Mouse (Mus musculus): ENCODE measurements around the gene Scarf2.

GRCm38 (mm10) chr16:17792728-17793127 lies 4.4 kb upstream of the Scarf2 start:
- TF ChIP-seq CTCF (IDR thresholded peaks at IDR 0.05; ENCODE audit: borderline replicate concordance, extremely low read depth, insufficient read depth, insufficient read length) (no peak), POLR2A (IDR thresholded peaks at IDR 0.05; ENCODE audit: borderline replicate concordance, extremely low read depth, insufficient read depth, insufficient read length, poor library complexity, severe bottlenecking) (no peak)
